Mouse (Mus musculus): Measurements from ENCODE around the gene Ube2v1.
"Not testable (repeated sequence)": the region's sequence is repeated elsewhere in the genome, so short reads cannot be mapped to it uniquely, and the experiment has no call there.

The Ube2v1 gene

GRCm38 (mm10) chr2:167654911-167655600 is 23.2 kb upstream of the Ube2v1 start:
- DNase-seq, result no peak

GRCm38 (mm10) chr2:167652694-167653093 is 20.8 kb upstream of the Ube2v1 start:
- DNase-seq, result no peak

- peak; percentile 28 for DNase-seq
Observed at GRCm38 (mm10) chr2:167651622-167652021, 19.7 kb upstream of the Ube2v1 start.

GRCm38 (mm10) chr2:167649290-167650032 is 17.6 kb upstream of the Ube2v1 start:
- no peak for DNase-seq

- DNase-seq, result no peak
Observed at GRCm38 (mm10) chr2:167646411-167646810, 14.5 kb upstream of the Ube2v1 start.

- not testable (repeated sequence) for DNase-seq
Observed at GRCm38 (mm10) chr2:167643356-167644052, 11.6 kb upstream of the Ube2v1 start.

GRCm38 (mm10) chr2:167642164-167642563 is 10.3 kb upstream of the Ube2v1 start:
- DNase-seq, result no peak

- DNase-seq, result no peak
Observed at GRCm38 (mm10) chr2:167641337-167641736, 9.4 kb upstream of the Ube2v1 start.

- no peak for DNase-seq
Observed at GRCm38 (mm10) chr2:167640279-167640678, 8.4 kb upstream of the Ube2v1 start.

- peak; percentile 56 for DNase-seq
Observed at GRCm38 (mm10) chr2:167634865-167635512, 3.1 kb upstream of the Ube2v1 start.

GRCm38 (mm10) chr2:167634338-167634770 is 2.5 kb upstream of the Ube2v1 start:
- peak; percentile 97 for DNase-seq

- peak; percentile 66 for DNase-seq
Observed at GRCm38 (mm10) chr2:167633537-167633872, 1.6 kb upstream of the Ube2v1 start.

- DNase-seq, result peak; percentile 60
Observed at GRCm38 (mm10) chr2:167632731-167633536, 1.0 kb upstream of the Ube2v1 start.

GRCm38 (mm10) chr2:167631181-167631590 is 709 bp downstream of the Ube2v1 start:
- DNase-seq, result peak; percentile 72

GRCm38 (mm10) chr2:167630421-167630820 is 1.5 kb downstream of the Ube2v1 start:
- peak; percentile 54 for DNase-seq

GRCm38 (mm10) chr2:167629665-167630209 is 2.2 kb downstream of the Ube2v1 start:
- peak; percentile 44 for DNase-seq

GRCm38 (mm10) chr2:167628872-167629271 is 3.0 kb downstream of the Ube2v1 start:
- peak; percentile 64 for DNase-seq

GRCm38 (mm10) chr2:167627019-167627418 is 4.9 kb downstream of the Ube2v1 start:
- no peak for DNase-seq

GRCm38 (mm10) chr2:167625670-167626069 is 6.2 kb downstream of the Ube2v1 start:
- DNase-seq, result peak; percentile 35

GRCm38 (mm10) chr2:167624368-167625075 is 7.4 kb downstream of the Ube2v1 start:
- DNase-seq, result no peak

- no peak for DNase-seq
Observed at GRCm38 (mm10) chr2:167622965-167623364, 8.9 kb downstream of the Ube2v1 start.

Measured in cerebellum, adult 11-12 months (tissue).